Mouse (Mus musculus): ENCODE results near the gene Tshz2.
"Not testable (repeated sequence)": the region's sequence is repeated elsewhere in the genome, so short reads cannot be mapped to it uniquely, and the experiment has no call there.

The Tshz2 gene

DNA sequence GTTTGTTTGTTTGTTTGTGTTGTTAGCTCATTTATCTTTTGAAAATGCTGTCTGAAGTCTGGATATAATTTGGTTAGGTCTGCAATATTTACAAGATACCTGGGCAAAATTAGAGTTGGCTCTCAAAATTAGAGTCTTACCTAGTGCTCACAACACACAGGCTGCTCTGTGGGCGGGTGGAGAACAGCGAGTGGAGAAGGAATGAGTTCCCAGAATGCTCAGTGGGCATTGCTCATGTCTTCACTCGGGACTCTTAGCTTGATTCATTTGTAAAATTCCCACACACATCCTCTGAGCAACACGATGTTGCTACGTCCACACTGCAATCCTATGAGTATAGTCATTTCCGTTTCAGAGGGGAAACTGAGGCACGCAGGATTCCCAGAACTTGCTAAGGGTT, 180.1 kb downstream of the Tshz2 start:
- DNase-seq (ENCODE audit: low read depth, low spot score): no peak

DNA sequence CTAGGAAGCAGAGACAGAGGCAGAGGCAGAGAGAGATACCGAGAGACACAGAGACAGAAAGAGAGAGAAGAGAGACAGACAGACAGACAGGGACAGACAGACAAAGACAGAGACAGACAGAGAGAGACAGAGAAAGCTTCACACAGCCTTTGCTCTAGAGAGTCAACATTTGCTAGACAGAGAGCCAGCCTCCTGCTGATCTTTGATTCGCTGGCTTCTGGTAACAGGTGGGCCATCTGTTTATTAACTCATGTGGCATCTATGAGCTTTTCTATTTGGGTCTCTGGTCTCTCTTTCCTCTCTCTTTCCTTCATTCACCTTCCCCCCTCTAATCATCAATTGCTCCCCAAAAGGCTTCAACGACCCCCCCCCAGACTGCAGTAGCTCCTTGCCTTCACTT, 181.5 kb downstream of the Tshz2 start:
- no peak for DNase-seq (ENCODE audit: low read depth, low spot score)

DNA sequence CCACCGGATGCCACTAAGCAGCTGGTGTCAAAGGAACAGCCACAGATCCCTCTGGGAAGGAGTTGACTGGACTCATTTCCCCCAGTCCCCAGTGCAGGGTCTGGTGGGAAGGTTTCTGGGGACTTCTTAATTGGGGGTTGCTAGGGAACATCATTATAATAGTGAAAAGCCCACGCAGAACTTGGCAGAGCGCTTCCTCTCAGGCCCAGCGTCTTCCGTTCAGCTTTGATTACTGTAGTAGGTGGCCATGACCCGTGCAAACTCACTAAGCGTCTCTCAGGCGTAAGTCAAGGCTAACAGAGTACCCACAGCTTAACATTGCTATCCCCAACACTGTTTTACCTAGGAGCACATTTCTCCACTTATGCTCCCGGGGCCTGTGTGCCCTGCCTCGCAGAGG, 181.9 kb downstream of the Tshz2 start:
- no peak for DNase-seq (ENCODE audit: low read depth, low spot score)

- DNase-seq (ENCODE audit: low read depth, low spot score): no peak
Observed at GRCm38 (mm10) chr2:169821021-169821441, 188.2 kb downstream of the Tshz2 start.

GRCm38 (mm10) chr2:169825908-169826307, 193.1 kb downstream of the Tshz2 start:
- DNase-seq (ENCODE audit: low read depth, low spot score): no peak

DNA sequence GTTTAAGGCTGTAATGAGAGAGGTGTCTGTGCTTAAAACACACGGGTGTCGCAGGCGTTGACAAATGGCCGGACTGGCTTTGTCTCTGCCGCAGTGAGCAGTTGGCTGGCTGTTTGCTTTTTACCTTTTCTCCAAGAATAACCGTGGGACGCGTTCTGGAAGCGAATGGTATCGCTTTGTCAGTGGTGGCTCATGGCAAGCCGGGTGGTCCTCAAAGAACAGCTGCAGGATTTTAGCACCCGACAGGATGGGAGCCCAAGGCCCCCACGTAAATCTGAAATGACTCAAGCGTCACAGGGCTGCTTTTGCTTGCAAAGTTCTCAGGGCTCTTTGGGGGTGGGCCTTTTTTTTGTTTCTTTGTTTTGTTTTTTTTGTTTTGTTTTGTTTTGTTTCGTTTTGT, 193.5 kb downstream of the Tshz2 start:
- no peak for DNase-seq (ENCODE audit: low read depth, low spot score)

DNA sequence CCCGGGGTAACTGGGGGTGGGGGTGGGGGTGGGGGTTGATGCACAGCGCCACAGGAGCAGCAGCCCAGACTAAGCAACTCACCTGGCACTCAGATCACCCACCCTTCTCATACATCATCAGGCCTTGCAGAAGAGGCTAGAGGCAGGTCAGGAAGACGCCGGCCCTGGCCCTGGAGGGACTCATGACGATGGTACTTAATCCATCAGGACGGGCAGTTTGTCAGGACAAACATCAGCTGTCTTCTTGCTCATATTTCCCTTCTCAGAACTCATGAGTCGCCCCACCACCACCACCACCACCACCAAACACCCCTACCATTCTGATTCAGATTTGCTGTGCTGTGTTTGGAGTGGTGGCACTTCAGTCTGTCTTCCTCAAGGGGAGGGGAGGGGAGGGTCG, 194.0 kb downstream of the Tshz2 start:
- no peak for DNase-seq (ENCODE audit: low read depth, low spot score)

DNA sequence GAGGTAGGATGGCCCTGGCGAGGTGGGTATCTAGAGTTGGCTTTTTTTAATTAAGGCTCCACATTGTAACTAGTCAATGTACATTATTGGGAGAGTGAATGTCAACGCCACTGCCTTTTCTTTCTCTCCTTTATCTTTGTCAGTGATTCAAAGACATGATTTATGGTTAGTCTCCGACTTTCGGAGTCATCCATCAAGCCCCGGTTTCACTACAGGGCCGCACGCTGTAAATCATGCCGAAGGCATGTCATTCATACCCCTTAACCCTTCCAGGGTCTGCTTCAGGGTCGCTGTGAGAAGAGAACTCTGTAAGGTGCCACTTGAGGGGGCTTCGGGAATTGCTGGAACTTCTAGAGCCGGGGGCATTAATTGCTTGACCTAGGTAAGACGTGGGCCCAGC, 199.4 kb downstream of the Tshz2 start:
- DNase-seq (ENCODE audit: low read depth, low spot score): no peak

DNA sequence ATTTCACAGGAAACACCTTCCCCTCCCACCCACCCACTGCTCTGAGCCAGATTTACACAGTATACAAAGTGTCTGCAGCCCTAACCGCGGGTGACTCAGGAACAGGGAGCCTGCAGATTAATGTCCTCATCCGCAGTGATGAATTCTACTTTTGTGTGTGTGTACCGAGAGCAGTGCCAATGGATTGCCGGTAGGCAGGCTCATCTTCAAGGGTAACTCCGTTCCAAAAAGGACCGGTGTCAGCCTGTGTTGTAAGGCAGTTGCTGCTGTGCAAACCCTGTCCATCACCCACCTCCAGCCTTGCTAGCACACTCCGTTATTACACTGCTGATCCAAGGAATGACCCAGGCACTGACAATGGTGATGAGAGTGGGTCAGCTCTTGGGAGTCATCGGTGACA, 200.8 kb downstream of the Tshz2 start:
- no peak for DNase-seq (ENCODE audit: low read depth, low spot score)

DNA sequence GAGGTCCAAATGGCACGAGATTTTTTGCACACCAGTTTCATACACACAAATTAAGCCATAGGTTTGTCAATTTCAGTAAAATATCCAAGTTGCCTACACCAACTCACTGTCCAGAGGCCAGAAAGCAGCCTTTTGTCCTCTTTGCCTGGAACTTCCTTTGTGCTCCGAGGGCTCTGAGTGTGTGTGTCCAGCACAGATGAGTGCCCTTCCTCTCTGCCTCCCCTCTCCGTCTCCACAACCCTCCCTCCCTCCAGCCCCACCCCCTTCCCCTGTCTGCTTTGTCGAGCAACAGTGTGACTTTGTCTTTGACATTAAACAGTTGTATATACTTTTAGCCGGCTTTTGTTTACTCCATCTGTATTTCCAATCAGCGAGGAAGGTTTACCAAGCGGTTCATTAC, 201.8 kb downstream of the Tshz2 start:
- no peak for DNase-seq (ENCODE audit: low read depth, low spot score)

DNA sequence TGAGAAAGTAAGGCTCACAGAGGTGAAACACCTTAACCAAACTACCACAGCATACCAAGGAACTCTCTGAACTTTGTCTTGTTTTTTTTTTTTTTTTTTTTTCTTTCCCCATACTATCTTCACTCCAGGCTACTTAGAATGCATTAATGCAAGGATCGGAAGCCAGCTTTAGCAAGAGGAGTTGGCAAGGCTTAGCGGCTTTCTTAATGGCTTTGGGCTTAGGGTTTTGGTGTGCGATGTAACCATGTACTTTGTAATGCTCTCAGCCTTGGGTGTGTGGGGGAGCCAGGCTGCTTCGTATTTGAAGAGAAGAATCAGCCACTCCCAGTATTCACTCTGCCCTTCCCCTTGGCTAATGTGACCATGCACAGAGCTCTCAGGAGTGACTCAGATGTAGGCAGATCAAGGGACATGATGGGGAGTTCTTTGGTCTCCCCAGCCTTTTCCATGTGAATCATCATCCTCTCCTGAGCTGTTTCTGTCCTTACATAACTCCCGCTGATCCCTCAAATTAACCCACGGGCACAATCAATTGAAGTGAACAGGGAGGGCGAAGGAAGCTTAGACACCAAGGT, 204.3 kb downstream of the Tshz2 start:
- DNase-seq (ENCODE audit: low read depth, low spot score): no peak

DNA sequence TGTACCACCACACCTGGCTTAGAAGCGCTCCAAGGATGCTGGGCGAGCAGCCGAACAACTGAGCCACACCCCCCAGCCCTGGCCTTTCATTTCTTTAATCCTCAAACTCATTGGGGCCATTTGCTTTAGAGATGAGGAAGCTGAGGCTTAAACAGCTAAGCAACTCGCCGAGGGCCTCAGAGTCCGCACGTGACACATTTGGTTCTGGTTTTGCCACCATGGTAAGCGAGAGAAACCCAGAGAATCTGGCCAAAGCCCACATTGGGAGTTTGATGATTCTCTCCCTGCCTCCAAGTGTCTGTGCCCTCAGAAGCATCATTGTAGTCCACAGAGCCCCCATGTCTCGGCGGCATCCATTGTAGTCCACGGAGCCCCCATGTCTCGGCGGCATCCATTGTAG, 205.7 kb downstream of the Tshz2 start:
- no peak for DNase-seq (ENCODE audit: low read depth, low spot score)

DNA sequence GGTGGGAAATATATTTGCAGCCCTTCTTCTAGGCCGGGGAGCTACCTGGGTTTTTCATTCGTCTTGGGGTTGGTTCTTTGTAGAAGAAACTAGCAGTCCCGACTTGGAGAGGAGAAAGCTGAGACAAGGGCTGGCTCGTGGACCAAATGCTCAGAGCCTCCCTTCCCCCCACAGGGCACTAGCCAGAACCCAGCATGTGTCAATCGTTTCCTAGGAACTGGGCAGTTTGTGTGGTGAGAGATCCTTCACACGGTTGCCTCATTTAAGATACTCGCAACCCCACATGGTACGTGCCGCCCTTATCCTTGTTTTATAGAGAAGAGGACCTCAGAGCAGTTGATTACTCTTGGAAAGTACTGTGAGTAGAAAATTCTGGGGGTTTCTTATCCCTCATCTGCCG, 208.6 kb downstream of the Tshz2 start:
- DNase-seq (ENCODE audit: low read depth, low spot score): no peak

DNA sequence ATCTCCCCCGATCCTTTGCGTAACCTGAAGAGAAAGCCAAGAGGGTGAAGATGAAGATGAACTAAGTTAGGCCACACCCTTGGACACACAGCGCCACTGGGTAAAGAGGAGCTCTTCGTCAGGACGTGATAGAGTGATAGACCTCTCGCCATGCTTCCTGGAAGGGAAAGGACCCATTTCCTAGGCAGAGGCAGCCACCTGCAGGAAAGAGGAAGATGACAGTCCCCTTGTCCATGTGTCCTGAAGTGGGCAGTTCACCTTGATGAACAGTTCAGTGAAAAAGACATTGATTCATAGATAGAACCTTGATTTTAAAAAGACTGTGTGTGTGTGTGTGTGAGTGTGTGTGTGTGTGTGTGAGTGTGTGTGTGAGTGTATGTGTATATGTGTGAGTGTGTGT, 209.7 kb downstream of the Tshz2 start:
- no peak for DNase-seq (ENCODE audit: low read depth, low spot score)

- no peak for DNase-seq (ENCODE audit: low read depth, low spot score)
Observed at GRCm38 (mm10) chr2:169843553-169843952, 210.7 kb downstream of the Tshz2 start.

DNA sequence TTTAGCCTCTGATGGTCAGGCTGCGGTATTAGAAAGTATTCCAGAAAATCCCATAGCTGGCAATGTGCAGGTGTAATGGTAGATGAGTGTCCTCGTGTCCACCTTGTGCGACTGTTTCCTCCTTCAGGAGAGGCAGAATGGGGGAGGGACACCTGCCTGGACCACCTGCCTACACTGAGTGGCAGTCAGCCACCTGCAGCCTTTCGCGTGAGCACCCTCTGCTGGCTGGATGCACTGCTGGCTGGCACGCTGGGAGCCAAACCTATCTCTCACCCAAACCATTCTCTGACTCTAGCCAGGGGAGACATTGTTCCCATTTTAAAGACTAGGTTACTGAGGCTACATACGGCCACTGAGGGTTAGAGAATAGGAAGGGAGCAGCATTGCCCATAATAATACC, 216.3 kb downstream of the Tshz2 start:
- no peak for DNase-seq (ENCODE audit: low read depth, low spot score)

- DNase-seq (ENCODE audit: low read depth, low spot score): no peak
Observed at GRCm38 (mm10) chr2:169849541-169849940, 216.7 kb downstream of the Tshz2 start.

DNA sequence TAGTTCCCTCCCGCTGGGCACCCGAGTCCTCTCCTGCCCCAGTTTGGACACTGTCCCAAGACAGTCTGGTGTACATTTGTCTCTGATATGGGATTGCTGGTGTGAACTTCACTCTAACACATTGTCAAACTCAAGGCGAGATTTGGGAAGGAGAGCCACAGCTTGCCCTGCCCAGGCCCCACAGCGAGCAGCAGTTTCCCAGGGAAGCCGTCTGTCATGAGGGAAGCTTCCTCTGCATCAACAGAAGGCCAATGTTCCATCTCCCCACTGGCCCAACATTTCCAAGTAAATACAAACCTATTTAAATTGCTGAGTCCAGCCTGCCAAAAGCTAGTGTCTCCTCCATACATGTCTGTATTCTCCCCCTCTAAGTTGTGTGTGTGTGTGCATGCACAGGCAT, 218.8 kb downstream of the Tshz2 start:
- no peak for DNase-seq (ENCODE audit: low read depth, low spot score)

DNA sequence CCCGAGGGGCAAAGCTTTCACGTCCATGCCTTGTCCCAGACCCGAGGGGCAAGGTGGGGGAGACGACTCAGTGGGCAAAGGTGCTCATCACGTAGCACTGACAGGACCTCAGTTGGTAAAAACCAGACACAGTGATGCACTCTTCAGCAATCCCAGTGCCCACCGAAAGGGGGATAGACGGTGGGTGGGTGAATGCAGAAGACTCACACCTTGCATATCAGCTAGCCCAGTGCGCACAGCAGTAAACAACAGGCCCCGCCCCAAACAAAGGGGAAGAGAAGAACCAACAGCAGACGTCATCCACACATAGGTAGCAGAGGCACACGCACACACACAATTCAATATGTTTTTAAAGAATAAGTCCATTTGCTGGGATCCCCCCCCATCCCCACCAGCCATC, 221.7 kb downstream of the Tshz2 start:
- no peak for DNase-seq (ENCODE audit: low read depth, low spot score)

DNA sequence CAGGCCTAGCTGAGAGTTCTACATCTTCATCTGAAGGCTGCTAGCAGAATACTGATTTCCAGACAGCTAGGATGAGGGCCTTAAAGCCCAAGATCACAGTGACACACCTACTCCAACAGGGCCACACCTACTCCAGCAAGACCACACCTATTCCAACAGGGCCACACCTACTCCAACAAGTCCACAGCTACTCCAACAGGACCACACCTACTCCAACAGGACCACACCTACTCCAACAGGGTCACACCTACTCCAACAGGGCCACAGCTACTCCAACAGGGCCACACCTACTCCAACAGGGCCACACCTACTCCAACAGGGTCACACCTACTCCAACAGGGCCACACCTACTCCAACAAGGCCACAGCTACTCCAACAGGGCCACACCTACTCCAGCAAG, 224.2 kb downstream of the Tshz2 start:
- DNase-seq (ENCODE audit: low read depth, low spot score): not testable (repeated sequence)

DNA sequence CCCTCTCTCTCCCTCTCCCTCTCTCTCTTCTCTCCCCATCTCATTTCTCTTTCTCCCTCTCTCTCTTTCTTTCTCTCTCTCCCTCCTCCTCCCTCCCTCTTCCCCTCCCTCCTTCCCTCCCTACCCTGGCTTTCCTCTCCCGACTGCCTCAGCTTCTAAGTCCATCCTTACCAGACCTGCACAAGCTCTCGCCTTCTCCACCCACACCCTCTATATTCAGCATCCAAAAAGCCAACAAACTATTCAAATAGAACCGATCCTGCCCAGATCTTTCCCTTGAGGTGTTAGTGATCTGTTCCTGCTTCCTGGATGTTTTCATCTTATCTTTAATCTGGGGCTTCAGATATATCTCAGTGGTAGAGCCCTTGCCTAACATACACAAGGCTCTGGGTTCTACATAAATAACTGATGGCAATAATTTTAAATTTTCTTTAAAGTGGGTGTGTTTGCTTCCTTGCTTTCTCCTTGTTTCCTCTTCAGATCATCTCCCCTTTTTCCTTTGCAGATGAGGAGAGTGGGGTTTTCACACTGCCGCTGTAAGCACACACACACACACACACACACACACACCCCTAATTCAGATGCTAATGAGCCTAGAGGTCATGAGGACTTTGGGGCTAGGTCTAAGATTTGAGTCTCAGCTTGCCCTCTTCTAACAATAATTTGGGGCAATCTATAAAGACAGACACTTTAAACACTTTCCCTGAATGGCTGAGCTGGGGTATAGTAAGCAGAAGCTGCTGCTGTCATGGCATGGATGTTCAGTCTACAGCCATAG, 226.5 kb downstream of the Tshz2 start:
- peak; percentile 60 for DNase-seq (ENCODE audit: low read depth, low spot score)

DNA sequence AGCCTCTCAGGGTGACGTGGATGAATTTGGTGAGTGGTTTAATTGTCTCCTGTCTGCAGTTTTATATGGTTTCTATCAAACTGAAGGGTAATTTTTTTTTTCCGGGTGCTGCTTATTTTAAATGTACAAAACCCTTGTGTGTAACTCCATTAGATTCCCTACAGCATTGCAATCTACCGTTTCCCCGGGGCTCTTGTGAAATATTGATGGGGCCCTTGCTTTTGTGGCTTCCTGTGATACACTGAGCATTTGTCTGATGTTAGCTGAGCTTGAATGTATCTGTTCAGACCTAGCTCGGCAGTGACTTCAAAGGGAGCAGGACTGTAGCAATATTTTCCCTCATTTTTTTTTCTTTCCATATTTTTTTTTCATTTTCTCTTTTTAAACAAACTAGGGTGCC, 228.1 kb downstream of the Tshz2 start:
- DNase-seq (ENCODE audit: low read depth, low spot score): no peak

- DNase-seq (ENCODE audit: low read depth, low spot score): no peak
Observed at GRCm38 (mm10) chr2:169862701-169863100, 229.9 kb downstream of the Tshz2 start.

DNA sequence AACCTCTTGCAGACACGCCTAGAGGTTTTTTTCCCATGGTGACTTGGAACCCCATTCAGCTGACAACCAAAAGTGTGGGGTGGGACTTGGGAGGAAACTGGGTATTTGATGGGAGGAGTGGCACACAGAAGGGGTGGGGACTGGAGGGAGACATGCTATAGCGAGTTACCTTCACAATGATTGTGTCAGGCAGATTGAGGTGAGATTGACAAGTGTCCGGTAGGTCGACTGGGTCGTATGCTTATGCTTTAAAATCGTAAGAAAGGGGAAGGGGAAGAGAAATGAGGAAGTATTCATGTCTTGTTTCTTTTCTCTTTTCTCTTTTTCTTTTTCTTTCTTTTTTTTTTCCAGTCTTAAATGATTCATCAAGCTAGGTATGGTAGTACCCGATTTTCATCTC, 236.7 kb downstream of the Tshz2 start:
- no peak for DNase-seq (ENCODE audit: low read depth, low spot score)

Data from telencephalon, adult 2 months (tissue).